Mouse (Mus musculus): Measurements from ENCODE around the gene Rps27.

GRCm38 (mm10) chr3:90247960-90248745, 34.7 kb upstream of the Rps27 start, which contains the start of gene Slc39a1:
- TF ChIP-seq CTCF (IDR thresholded peaks at IDR 0.05; ENCODE audit: low read depth): no peak
- TF ChIP-seq EP300 (optimal IDR thresholded peaks at IDR 0.05): no peak
